Mouse (Mus musculus): ENCODE data around the gene Eif2s3x. TPM values are rescaled to one million over a fixed set of nuclear protein-coding genes. Genes with fewer than 3 reads are reported as not detected.
"Not testable (repeated sequence)": the region's sequence is repeated elsewhere in the genome, so short reads cannot be mapped to it uniquely, and the experiment has no call there.

The Eif2s3x gene
- polyA plus RNA-seq, 1 experiment from 2014 or later, result 117 TPM

DNA sequence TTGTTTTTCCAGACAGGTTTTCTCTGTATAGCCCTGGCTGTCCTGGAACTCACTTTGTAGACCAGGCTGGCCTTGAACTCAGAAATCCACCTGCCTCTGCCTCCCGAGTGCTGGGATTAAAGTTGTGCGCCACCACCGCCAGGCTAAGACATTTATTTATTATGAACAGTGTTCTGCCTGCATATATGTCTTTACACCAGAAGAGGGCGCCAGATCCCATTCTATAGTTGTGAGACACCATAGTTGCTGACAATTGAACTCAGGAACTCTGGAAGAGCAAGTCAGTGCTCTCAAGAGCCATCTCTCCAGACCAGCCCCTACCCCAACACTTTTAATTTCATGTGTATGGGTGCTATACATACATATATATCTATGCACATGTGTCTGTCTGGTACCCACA lies 18.8 kb downstream of the Eif2s3x start:
- in situ Hi-C loops (cut with MboI; ENCODE audit: low pct_unique_long_range_greater_than_20kb); H3K27me3 ChIP-seq; POLR2A ChIA-PET; ATAC-seq; DNase-seq (ENCODE audit: low read depth, low spot score): not testable (repeated sequence)
- TF ChIP-seq CTCF (IDR thresholded peaks at IDR 0.05), result peak; percentile 75
- CTCF ChIA-PET, result interaction anchor here (1.8 kb wide), 1 partner anchor 10 kb away, joined by 4 read pairs; no protein-coding TSS in a partner anchor

GRCm38 (mm10) chrX:94185156-94185555 lies 27.5 kb downstream of the Eif2s3x start:
- in situ Hi-C loops (cut with MboI; ENCODE audit: low pct_unique_long_range_greater_than_20kb), result no loop called here
- DNase-seq (ENCODE audit: low read depth, low spot score) (no peak), ATAC-seq (no peak)
- POLR2A ChIA-PET, result no interaction called here
- peaks cover 4% of the 10 kb centered on the region for H3K27me3 ChIP-seq
- TF ChIP-seq CTCF (IDR thresholded peaks at IDR 0.05), result no peak
- CTCF ChIA-PET, result no interaction called here

DNA sequence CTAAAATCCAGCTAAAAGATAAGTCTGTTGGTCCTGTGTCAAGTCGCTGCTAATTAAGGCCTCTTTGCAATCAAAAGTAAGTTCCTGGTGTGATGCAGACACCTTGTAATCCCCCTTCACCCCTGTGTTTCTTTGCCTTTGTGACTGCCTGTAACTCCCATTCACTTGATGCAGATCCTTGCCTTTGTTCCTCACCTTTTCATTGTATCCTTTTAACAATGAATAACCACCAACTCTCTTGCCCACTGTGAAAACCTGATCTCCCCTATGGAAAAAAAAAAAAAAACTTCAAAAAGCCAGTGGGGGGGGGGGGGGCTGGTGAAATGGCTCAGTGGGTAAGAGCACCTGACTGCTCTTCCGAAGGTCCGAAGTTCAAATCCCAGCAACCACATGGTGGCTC lies 28.8 kb downstream of the Eif2s3x start:
- ATAC-seq (no peak), DNase-seq (ENCODE audit: low read depth, low spot score) (no peak)
- ChIA-PET CTCF (no interaction called here), POLR2A (no interaction called here)
- peaks cover 4% of the 10 kb centered on the region for H3K27me3 ChIP-seq
- in situ Hi-C loops (cut with MboI; ENCODE audit: low pct_unique_long_range_greater_than_20kb), result no loop called here
- no peak for TF ChIP-seq CTCF (IDR thresholded peaks at IDR 0.05)

GRCm38 (mm10) chrX:94177715-94178340 lies 34.8 kb downstream of the Eif2s3x start:
- POLR2A ChIA-PET, result interaction anchor here (0.7 to 1.4 kb wide), 2 partner anchors 55 to 224 kb away, joined by 3 read pairs; no protein-coding TSS in a partner anchor
- in situ Hi-C loops (cut with MboI; ENCODE audit: low pct_unique_long_range_greater_than_20kb), result no loop called here
- peaks cover 7% of the 10 kb centered on the region for H3K27me3 ChIP-seq
- DNase-seq (ENCODE audit: low read depth, low spot score) (peak; percentile 85), ATAC-seq (peak; percentile 96)
- CTCF ChIA-PET, result interaction anchor here (0.7 to 1.4 kb wide), 3 partner anchors 24 to 53 kb away, joined by 3 to 4 read pairs (median 3); no protein-coding TSS in a partner anchor
- TF ChIP-seq CTCF (IDR thresholded peaks at IDR 0.05), result no peak

GRCm38 (mm10) chrX:94169348-94169747 lies 43.3 kb downstream of the Eif2s3x start:
- H3K27me3 ChIP-seq, result no peaks in the 10 kb centered on the region
- ATAC-seq (peak; percentile 79), DNase-seq (ENCODE audit: low read depth, low spot score) (no peak)
- ChIA-PET POLR2A (no interaction called here), CTCF (no interaction called here)
- TF ChIP-seq CTCF (IDR thresholded peaks at IDR 0.05), result no peak
- in situ Hi-C loops (cut with MboI; ENCODE audit: low pct_unique_long_range_greater_than_20kb), result no loop called here

GRCm38 (mm10) chrX:94152251-94152830 lies 60.3 kb downstream of the Eif2s3x start:
- TF ChIP-seq CTCF (IDR thresholded peaks at IDR 0.05), result no peak
- in situ Hi-C loops (cut with MboI; ENCODE audit: low pct_unique_long_range_greater_than_20kb), result no loop called here
- ATAC-seq (peak; percentile 96), DNase-seq (ENCODE audit: low read depth, low spot score) (no peak)
- H3K27me3 ChIP-seq, result peaks cover 4% of the 10 kb centered on the region
- ChIA-PET POLR2A (no interaction called here), CTCF (no interaction called here)

DNA sequence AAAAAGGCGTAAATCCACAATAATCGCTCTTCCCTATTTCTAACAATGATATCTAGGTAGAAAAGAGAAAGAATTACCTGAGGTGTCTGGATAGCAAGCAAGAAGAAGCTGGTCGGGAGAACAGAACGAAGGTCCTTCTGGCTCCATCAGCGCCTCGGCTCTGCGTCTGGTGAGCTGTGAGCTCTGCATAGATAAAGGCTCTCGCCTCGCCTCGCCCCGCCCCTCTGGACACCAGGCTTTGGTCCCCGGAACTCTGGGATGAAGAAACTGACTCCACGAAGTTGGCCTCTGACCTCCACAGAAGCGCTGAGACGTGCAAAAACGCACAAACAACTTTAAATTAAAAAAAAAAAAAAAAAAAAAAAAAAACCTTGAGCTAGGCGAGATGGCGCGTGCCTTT lies 62.2 kb downstream of the Eif2s3x start:
- ChIA-PET POLR2A (no interaction called here), CTCF (no interaction called here)
- in situ Hi-C loops (cut with MboI; ENCODE audit: low pct_unique_long_range_greater_than_20kb), result no loop called here
- DNase-seq (ENCODE audit: low read depth, low spot score) (no peak), ATAC-seq (no peak)
- H3K27me3 ChIP-seq, result no peaks in the 10 kb centered on the region
- no peak for TF ChIP-seq CTCF (IDR thresholded peaks at IDR 0.05)

DNA sequence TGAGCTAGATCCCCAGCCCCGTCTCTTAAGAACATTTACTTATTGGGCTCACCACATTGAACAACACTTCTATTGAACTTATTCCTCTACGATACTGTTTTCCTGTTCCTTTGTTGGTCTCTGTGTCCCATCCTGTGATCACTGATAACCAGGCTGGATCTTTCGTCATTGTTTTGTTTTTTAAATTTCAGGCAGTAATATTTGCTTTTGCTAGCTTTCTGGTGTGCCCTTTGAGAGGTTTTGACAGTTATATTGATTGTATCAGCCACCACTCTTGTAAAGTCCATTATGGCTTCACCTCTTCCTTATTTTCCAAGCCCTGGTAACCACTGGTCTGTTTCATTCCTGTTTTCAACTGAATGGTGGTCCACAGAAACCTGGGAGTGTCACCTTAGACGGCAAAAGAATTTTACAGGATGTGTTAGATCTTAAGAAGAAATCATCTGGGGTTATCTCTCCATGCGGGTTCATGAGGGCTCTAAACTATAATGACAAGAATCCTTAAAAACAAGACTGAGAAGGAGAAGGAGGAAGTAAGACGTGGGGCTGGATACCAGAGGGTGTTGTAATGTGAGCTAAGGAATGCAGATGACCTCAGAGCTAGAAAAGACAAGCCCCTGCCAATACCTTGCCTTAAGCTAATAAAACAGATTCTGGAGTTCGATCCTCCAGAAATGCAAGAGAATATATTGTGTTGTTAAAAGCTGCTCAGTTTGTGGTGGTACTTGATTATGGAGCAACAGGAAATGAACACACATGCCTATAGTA lies 70.5 kb downstream of the Eif2s3x start:
- H3K27me3 ChIP-seq, result no peaks in the 10 kb centered on the region

GRCm38 (mm10) chrX:94140080-94140479 lies 72.6 kb downstream of the Eif2s3x start:
- in situ Hi-C loops (cut with MboI; ENCODE audit: low pct_unique_long_range_greater_than_20kb), result no loop called here
- no peaks in the 10 kb centered on the region for H3K27me3 ChIP-seq
- ChIA-PET POLR2A (no interaction called here), CTCF (interaction anchor here (1.0 kb wide), 1 partner anchor 9 kb away, joined by 3 read pairs; no protein-coding TSS in a partner anchor)
- DNase-seq (ENCODE audit: low read depth, low spot score) (no peak), ATAC-seq (no peak)
- TF ChIP-seq CTCF (IDR thresholded peaks at IDR 0.05), result no peak

More for the DNA sequence above, 70.5 kb downstream of the Eif2s3x start:
- no peak for ATAC-seq
- no peak for DNase-seq (ENCODE audit: low read depth, low spot score)
- ChIA-PET CTCF (interaction anchor here (1.5 kb wide), 1 partner anchor 10 kb away, joined by 4 read pairs; no protein-coding TSS in a partner anchor), POLR2A (interaction anchor here (0.6 kb wide), 2 partner anchors 80 to 99 kb away, joined by 3 to 10 read pairs; no protein-coding TSS in a partner anchor)
- TF ChIP-seq CTCF (IDR thresholded peaks at IDR 0.05), result no peak
- in situ Hi-C loops (cut with MboI; ENCODE audit: low pct_unique_long_range_greater_than_20kb), result no loop called here

Other genes with a start within 250 kb of the Eif2s3x start
- not detected for gene AU015836, start 244.2 kb downstream of the Eif2s3x start, polyA plus RNA-seq (2021)
- 22.4 TPM for gene Zfx, start 89.2 kb downstream of the Eif2s3x start, polyA plus RNA-seq (2021)
- gene Klhl15, start 21.7 kb upstream of the Eif2s3x start, polyA plus RNA-seq (2021), result 6.5 TPM
- gene Fam90a1b, start 153.9 kb upstream of the Eif2s3x start, polyA plus RNA-seq (2021), result not detected
- gene Apoo, start 154.3 kb upstream of the Eif2s3x start, polyA plus RNA-seq (2021), result 76.3 TPM

Measured in Patski (cell line).